Mouse (Mus musculus): ENCODE data around the gene Clrn3.
"Not testable (repeated sequence)": the region's sequence is repeated elsewhere in the genome, so short reads cannot be mapped to it uniquely, and the experiment has no call there.

Gene Clrn3

DNA sequence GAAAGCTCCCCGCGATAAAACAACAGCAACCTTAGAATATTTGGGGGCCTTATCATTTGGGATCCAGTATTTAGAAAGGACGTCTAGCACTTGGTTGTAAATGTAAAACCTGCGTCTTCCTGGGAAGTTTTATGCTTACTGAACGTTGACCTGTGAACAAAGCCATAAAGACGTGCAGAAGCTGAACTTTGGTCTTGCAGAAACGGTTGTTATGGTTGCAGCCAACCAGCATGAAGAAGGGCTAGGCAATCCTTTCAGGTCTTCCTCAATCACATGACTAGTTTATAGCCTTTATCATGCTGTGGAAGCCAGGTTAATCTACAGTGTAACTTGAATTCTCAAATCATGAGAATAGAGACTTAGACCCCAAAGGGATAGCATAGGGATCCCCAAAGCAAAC lies at the start of gene Clrn3:
TSS of gene Clrn3 (minus strand) at position 140 of the 400 bp plus-strand sequence.
- DNase-seq = no peak

DNA sequence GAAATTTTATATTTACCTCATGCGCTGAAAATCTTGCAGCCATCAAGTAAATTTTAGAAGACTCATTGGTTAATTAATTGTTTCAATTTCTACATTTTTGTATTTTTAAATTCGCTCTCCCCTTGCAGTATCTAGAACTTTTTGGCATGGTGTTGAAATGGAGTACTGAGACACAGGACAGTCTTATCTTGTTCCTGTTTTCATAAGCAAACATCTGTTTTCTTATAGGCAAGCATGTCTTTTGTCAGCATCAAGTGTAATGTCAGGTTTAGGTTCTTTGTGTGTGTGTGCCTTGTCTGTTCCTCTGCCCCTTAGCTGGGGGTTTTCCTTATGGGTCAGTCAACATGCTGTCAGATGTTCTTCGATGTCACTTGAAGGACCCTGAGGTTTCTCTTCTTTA lies 47.9 kb upstream of the Clrn3 start:
- no peak for DNase-seq

DNA sequence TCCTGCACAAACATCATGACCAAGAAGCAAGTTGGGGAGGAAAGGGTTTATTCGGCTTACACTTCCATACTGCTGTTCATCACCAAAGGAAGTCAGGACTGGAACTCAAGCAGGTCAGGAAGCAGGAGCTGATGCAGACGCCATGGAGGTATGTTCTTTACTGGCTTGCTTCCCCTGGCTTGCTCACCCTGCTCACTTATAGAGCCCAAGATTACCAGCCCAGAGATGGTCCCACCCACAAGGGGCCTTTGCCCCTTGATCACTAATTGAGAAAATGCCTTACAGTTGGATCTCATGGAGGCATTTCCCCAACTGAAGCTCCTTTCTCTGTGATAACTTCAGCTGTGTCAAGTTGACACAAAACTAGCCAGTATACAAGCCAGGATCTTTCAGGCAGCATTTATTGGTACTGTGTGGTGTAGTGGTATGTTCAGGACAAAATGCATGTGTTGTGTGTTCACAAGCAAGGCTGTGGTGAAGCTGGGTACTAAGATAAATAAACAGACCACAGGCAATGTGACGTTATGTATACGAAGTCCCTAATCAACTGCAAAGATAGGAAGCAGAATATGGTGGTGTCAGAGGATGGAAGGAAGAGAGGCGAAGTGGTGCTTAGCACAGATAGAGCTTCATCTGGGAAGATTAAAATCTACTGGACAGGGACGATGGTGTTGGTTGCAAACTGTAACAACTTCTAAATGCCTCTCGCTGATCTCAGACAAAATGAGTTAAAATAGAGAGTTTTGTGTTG lies 47.0 kb upstream of the Clrn3 start:
- not testable (repeated sequence) for DNase-seq

DNA sequence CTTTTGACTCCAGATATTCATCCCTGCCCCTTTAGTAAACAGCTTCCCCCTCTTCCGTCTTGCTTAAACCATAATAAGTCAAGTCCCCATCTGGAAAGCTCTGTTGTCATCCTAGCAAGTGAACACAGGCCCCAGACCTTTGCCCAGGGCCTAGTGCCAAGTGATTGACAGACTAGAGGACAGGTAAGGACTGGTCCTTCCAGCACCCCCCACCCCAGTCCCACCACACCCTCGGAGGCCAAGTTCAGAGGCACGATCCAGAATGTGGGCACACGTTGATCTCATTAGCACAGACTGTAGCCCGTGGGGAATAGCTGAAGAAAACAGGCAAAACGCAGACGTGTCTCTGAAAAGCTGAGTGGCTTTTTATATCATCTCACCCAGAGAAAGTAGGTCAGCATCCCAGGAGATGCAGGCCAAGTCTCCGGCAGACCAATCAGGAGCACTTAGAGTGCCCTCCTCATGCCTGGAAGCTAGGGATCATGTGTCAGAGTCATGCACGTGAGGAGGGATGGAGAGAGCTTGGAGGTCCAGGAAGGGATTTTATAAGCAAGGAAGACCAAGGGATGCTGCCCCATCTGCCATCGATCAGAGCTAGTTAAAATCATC lies 43.6 kb upstream of the Clrn3 start:
- no peak for DNase-seq

DNA sequence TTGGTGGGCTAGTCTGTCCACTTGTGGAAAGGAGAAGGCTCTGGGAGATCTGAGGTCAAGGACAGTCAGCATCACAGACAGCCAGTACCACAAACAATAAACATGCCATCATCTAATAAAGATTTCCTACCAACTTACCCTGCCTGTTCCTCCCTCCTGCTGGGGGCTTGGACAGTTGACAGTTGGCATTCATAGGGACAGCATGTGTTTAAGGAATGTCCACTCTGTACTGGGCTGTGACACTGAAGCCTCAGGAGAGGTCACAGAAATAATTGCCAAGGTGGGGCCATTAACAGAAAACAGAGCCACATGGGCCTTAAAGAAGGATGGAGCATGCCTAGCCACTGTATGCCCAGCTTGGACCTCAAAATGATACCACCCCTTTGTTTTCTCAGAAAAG lies 42.9 kb upstream of the Clrn3 start:
- DNase-seq = no peak

- DNase-seq = no peak
These were observed 40.1 kb upstream of the Clrn3 start for GRCm38 (mm10) chr7:135568550-135568949.

DNA sequence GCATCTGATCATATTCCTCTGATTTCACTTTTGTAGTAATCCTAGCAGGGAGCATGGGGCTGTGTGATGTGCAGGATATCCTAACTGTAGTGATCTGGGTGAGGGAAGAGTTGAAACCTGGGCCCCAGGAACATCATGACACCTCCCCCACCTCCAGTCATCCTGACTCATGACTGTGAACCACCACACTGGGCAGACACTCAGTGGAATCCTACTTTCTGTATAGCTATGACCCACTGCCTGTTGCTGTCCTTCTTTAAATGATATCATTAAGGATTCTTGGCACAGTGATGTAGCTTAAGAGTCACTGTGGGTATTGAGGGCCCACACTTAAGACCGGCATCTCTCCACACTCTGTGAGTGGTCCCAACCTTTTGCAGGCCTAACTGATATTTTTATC lies 39.1 kb upstream of the Clrn3 start:
- DNase-seq = no peak

DNA sequence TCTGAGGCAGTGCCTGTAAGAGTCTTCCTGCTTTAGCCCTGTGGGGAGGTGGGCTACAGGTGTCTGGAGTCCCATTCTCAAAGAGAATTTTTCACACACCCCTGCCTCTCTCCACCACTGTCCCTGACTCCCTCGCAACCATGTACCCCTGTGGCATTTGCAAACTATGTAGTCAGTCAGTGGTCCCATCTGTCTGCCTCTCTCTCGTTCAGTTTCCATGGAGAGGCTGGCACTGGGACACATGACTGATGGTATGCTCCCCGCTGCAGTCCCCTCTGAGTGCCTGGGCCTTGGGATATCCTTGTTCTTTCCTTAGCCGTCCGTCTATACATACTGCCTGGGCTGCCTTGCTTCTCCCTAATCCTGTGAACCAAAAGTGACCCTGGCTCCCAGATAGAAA lies 37.6 kb upstream of the Clrn3 start:
- no peak for DNase-seq

DNA sequence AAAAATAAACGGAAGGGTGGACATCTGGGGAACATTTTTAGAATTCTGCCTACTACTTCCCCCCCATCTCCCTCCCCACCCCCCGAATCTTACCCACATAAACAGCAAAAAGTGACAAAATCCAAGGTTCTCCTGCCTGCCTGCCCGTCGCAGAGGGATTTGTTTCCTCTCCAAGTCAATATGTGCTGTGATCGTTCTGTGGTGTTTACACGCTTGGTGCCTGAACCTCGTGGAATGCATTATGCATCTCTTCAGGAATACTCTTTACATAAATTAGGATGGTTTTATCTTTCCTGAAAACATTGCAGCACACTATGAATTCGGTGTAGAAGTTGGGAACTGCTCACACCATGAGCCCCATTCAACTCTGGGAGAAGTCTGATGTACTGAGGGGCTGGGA lies 35.6 kb upstream of the Clrn3 start:
- no peak for DNase-seq

DNA sequence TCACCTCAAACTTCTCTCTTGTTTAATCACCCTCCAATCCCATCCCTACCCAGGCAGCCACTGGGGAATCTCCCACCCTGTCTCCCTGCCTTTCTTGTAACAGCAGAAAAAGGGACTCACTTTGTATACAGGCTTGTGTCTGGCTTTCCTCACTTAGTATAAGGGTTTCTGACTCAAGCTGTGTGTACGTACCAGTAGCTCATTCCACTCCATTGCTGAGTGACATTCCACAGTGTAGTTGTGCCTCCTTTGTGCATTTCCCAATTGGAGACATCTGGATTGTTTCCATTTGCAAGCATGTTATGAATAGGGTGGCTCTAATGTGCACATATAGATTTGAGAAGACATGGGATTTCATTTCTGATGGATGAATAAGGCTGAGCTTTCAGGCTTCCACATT lies 31.8 kb upstream of the Clrn3 start:
- no peak for DNase-seq

- DNase-seq = no peak
These were observed 28.4 kb upstream of the Clrn3 start for GRCm38 (mm10) chr7:135556663-135557402.

GRCm38 (mm10) chr7:135553550-135553949 lies 25.1 kb upstream of the Clrn3 start:
- no peak for DNase-seq

- no peak for DNase-seq
These were observed 23.1 kb upstream of the Clrn3 start for GRCm38 (mm10) chr7:135551547-135551946.

GRCm38 (mm10) chr7:135548434-135548833 lies 20.0 kb upstream of the Clrn3 start:
- no peak for DNase-seq

DNA sequence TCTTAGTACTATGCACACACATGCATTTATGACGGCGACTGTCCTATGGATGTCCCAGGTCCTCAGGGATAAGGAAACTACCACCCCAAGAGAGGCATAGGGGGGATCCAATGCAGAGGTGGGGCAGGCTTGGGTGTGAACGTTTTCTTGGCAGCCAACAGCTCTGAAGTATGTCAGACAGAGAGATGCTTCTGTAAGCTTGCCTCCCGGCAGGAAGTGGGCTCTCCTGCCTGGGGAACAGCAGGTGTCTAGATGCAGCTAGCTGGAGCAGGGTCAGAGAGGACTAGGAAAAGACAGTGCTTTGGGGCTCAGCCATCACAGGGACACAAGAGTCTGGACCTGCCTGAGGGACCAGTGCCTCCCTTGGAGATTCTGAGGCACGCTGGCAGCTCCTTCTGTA lies 18.1 kb upstream of the Clrn3 start:
- DNase-seq = peak; percentile 21 to 30

DNA sequence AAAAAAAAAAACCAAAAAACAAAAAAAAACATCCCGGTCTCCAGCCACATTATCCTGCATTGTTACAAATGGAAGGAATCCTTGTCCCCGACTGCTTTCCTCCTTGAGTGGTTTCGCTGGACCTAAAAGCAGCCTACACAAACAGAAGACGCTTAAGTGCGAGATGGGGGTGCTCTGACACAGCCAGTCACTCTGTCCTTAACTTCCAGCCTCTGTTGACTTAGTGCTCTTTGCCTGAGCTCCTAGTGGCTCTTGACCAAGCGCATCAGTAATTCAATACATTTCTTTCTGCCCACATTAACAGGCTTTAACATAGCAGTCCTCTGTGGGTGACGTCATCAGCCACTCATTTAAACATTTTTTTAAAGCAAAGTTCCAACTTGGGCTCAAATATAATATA lies 17.5 kb upstream of the Clrn3 start:
- no peak for DNase-seq

GRCm38 (mm10) chr7:135544321-135544720 lies 15.9 kb upstream of the Clrn3 start:
- no peak for DNase-seq

DNA sequence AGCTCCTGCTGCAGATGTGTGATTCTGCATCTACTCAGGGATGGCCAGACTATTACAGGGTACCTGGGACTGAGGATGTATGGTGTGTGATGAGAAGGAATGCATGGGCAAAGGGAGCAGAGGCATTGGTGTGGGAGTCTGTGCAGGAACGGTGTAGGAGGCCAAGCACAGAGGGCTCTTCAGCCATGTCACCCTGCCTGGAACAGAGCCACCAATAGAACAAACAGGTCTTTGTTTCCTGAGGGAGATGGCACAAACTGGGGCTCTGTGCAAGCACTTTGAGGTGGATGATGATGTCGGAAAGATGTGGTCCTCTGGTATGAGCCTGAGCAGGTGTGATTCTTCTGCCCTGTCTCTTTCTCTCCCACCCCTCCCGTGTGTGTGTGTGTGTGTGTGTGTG lies 14.6 kb upstream of the Clrn3 start:
- no peak for DNase-seq

- peak; percentile 63 to 81 for DNase-seq
These were observed 13.8 kb upstream of the Clrn3 start for GRCm38 (mm10) chr7:135542235-135542634.

GRCm38 (mm10) chr7:135539429-135539828 lies 11.0 kb upstream of the Clrn3 start:
- no peak for DNase-seq

DNA sequence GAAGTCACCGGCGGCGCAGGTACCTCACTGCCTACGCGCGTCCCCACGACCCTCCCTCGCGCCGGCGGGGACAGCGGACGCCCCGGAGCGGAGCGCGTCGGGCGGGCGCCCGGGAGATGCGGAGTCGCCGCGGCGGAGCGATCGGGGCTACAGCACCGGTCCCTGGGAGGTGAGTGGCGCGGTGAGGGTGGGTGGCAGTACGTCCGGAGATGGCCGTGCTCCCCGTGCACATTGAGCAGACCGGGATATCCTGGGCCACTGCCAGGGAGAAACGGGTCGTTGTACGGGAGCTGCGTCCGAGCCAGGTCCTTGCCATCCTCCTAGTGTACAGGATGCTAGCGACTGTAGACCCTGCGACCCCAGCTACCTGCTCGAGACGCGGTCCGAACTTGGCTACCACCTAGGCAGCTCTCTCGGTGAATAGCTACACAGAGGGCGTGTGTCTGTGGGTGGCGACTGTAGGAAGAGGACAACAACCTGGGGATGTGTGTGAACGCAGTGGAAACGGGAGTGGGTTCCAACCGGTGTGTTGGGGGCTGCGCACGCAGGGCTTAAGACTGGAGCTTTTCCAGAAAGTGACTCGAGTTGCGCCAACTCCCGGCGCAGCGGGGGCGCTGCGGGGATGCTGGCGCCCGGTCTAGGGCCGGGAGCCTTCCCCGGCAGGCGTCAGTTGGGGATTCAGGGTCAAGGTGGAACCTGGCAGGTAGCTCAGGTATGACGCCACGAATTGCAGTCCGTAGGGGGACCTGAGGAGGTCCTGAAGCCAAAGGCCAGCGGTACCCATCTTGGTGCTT lies 9.7 kb upstream of the Clrn3 start:
- DNase-seq = no peak

- peak; percentile 45 to 49 for DNase-seq
These were observed 9.0 kb upstream of the Clrn3 start, which contains the start of gene Ptpre for GRCm38 (mm10) chr7:135537341-135537901. Ptpre (plus strand) TSS chr7:135537481.

DNA sequence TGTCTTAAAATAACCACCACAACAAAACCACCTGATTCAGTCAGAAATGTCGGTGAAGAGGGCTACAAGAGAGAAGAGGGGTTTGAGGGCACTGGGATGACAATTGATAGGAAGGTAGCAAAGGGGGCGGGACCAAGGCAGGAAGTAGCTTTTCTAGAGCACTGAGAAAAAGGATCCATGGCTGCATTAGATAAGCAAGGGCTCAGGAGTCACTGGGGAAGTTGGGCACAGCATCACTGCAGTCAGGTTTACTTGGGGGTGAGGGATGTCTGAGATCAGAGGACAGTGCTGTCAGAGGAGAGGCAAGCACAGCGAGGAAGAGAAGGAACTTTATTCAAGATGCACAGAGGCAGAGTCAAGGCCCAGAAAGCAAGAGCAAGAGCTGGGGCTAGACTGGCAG lies 7.5 kb upstream of the Clrn3 start:
- no peak for DNase-seq
